Mouse (Mus musculus): ENCODE measurements around the gene Olr1.

Olr1 gene

DNA sequence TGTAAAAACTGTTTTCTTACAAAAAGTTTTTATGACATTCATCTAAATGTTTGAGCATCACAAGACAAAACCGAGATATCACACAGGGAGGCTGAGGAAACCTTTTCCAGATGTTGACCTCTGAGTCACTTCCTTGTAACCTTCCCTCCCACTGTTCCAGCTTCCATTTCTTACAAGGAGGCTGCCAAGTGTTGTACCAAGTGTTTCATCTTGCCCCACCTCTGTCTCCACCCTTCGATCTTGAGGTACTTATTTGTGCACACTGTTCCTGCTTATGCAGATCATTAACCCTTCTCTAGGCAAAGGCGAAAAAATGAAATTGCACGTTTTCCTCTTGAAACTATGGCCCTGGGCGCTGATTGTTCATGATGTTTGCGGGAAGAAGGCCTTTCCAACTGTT is 57.2 kb downstream of the Olr1 start:
- in situ Hi-C loops (cut with MboI; ENCODE audit: low pct_unique_long_range_greater_than_20kb in 1 of 2, low sequenced_read_pairs in 2 of 2, unreplicated experiment in 1 of 2): no loop called here

DNA sequence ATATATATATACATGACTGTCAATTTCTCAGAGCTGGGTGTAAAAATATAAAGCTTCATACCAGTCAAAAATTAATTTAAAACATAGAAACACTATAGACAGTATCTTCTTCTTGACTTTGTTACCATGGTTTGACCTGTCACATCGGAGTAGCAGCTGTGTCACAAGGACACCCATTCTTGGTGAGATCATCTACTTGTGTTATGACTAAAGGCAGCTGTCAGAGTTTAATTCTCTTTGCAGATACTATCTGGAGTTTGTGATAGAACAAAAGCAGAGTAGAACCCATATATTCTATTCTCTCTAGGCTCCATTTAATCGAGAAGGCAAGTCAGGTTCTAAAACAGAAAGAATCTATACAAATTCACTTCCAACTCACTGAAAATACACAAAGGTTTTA is 68.9 kb downstream of the Olr1 start:
- in situ Hi-C loops (cut with MboI; ENCODE audit: low pct_unique_long_range_greater_than_20kb in 1 of 2, low sequenced_read_pairs in 2 of 2, unreplicated experiment in 1 of 2): no loop called here

DNA sequence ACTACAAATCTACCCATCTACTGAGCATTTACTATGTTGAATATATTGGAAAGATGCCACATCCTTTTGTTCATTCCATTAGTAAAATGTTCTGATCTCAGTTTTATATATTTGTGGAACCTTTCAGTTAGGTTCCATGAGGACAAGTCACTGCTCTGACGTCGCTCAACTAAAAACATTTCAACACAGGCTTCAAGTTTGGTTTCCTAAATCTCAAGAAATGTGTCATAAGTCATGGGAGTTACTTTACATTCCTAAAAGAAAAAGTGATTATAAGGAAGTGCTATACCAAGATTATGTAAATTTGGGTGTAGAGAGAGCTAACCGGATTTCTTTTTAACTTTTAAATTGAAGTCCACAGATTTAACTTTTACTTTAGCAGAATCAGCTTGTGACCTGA is 70.9 kb downstream of the Olr1 start:
- in situ Hi-C loops (cut with MboI; ENCODE audit: low pct_unique_long_range_greater_than_20kb in 1 of 2, low sequenced_read_pairs in 2 of 2, unreplicated experiment in 1 of 2): no loop called here

All from mouse embryonic stem cell (cell line).